Mouse (Mus musculus): ENCODE measurements around the gene Cebpzos.

Cebpzos gene

DNA sequence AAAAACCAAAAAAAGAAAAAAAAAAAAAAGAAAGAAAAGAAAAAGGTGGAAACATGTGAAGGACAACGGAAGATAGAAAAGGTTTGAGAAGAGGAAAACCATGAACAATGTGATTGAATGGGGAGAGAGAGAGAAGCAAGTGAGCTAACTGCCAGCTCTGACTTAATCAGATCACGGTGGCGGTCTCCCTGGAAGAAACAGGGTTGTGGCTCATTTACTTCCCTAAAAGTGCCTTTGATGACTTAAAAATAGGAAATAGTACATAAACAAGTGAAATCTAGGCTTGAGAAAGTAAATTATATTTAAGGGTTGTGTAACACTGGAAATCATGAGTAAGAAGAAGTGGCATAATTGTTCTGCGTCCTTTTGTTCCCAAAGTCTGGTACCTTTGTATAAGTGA is 22.6 kb downstream of the Cebpzos start:
- no peak for DNase-seq (ENCODE audit: low spot score)

DNA sequence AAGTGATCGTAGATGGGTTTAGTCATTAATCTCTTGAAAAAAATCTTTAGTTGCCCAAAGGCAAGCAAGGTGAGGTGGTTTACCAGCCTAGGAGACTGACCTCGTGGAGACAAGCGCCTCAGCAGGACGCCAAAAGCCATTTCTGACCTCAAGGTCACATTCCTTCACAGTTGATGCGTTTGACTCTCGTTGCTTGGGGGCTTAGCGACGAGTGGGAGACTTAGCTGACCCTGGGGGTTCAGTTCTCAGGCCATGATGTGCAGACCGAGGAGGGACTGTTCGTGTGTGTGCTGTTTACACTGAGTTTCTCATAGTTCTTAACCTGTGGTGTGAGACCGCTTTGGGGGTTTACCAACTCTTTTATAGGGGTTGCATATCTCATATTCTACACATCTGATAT is 26.3 kb downstream of the Cebpzos start:
- DNase-seq (ENCODE audit: low spot score) = no peak

DNA sequence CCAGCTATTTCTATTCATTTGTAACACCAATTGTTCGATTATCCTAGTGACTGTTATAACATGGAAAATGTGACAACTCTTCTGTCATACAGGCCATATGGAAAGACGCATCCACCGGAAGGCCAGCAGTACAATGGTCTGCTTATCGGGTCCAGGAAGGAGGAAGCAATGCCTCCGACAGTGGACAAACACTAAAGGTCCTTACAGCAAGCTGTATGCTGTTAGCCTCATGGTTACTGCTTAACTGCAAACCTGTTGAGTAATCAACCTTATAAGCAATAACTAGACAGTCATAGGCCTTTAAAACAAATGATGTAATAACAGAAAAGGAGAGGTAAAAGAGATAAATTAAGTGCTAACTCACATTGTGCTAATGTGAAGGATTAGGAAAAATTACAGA is 34.9 kb downstream of the Cebpzos start:
- DNase-seq (ENCODE audit: low spot score) = no peak

DNA sequence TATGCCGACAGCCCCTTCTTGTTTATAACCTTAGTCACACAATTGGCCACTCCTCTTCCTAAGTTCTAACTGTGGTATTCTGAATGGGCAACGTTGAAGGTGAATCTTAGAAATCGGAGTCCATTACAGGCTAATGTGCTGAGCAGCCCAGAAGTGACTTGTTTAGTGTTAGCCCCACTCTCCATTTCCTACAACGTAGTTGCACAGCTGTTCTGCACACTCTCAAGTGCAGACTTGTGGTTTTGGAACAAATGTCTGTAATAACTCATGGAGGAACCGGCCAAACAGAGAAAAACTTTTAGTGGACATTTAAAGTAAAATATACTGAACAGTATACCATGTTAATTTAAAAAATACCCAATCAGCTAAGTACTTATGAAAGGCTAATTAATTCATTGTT is 35.8 kb downstream of the Cebpzos start:
- DNase-seq (ENCODE audit: low spot score) = no peak

DNA sequence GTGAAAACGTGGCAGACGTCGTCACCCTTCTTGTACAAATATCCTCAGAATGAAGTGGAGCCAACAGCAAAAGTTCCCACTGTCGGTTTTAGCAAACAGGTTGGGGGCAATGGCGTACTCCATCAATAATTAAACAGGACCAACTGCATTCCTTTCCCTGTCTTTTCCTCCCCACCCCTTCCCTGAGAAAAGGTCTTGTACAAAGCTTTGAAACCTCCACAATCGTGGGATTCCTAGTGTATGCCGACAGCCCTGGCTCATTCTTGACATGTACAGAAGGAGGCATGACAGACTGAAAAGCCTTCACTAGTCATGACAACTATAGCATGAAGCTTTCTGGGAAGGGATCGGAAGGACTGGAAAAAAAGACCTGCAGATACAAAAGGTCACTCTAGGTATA is 36.9 kb downstream of the Cebpzos start:
- no peak for DNase-seq (ENCODE audit: low spot score)

DNA sequence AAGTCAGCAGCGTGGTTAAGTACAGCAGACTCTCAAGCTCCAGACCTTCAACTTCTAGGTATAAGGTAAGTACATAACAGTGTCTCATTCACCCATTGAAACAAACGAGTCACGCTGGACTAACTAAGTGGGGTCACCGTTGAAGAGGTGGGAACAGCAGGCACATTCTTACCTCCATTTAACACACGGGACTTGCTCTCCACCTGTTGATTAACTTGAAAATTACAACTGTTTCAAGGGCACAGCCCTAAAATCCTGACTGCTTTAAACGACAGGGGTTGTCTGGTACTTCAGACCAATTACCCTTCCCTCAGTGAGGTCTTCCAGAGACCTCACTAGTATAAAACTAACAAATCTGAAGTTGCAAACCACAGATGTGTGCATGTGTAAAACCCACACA is 43.2 kb downstream of the Cebpzos start:
- no peak for DNase-seq (ENCODE audit: low spot score)

DNA sequence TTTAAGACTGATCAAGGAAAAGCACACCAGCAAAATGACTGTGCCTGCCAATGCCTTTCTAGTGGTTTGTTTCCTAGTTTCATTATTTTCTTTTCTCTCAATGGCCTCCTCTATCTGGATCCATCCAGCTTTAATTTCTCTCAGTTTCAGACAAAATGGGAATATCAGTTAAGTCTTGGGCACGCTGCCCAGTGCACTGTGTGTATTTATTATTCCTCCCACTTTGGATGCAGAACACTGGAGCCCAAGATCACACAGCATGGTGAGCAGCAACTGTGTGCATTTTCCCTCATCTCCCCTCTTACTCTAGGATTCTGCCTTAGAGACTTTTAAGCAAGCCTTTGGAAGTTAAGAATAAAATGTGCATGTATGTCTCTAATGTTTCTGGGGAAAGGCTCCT is 48.1 kb downstream of the Cebpzos start:
- DNase-seq (ENCODE audit: low spot score) = no peak

DNA sequence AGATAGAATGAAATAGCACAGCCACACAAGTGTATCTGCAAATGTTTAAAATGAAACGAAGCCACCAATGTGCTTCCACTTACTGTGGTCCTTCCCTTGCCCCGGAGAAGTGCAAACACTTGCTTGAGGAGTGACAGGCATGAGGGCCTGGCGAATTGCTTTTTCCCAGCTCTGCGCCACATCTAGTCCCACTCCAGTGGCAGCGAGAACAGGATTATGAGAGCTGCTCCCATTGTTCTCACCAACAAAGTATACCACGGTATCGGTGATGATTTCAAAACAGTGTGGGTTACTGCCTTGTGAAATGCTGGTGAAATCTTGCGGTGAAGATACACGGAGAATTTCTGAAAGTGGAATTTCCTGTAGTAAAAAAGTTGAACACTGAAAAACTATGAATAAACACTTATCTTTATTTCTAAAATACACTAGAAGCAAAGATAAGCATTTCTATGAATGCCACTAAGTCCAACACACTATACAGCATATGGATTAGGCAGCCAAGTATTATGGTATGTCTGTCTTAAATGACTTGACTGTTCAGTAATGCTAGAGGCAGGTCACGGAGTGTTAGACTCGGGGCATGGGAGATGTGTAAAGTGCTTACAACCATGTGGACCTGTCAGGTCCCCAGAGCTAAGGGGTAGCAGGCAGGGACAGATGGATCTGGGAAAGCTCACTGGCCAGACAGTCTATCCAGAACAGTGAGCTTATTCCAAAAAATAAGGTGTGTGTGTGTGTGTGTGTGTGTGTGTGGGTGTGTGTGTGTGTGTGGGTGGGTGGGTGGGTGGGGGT is 50.0 kb downstream of the Cebpzos start:
- DNase-seq (ENCODE audit: low spot score) = no peak

DNA sequence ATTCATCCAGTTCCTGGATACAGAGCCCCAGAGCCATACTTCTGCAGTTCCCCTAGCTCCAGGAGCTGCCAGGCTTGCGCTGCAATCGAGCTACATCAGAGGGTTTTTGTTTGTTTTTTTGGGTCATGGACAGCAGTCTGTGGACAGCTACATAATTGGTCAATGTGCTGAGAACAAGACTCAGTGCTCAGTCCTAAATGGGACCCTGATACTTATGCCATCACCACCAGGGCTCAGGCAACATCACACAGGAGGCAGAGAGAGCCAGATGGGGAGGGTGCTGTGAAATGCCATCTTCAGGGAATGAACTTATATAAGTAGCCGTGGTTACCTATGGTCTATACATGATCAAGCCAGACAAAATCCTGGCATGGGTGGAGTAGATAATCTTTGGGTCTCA is 52.2 kb downstream of the Cebpzos start:
- DNase-seq (ENCODE audit: low spot score) = no peak

Data from testis, postnatal 14 days (tissue).